Mouse (Mus musculus) ES-E14 (cell line): ENCODE measurements at regions not wholly inside any gene's neighbourhood (a gene's known extent, or its start where the extent isn't known, plus 50 kb on each side); places are given as distances from the start of the nearest gene placed in this dataset.

Experiments used
- DNase-seq: peaks from one replicate; pipeline ENCODE4 v3.0.0-alpha.2; 2013; ENCODE audit warnings: low read depth, low spot score
- H3K27ac ChIP-seq: 2 replicates; pipeline ENCODE4 v1.5.1; 2012; ENCODE audit warnings: low read depth, mild to moderate bottlenecking, low read length, moderate library complexity, mixed read lengths; ENCODE audit not compliant: poor library complexity, insufficient read depth, severe bottlenecking
- H3K36me3 ChIP-seq: 2 replicates; pipeline ENCODE4 v1.6.1; 2012; ENCODE audit warnings: mild to moderate bottlenecking, low read length, moderate library complexity, mixed read lengths; ENCODE audit not compliant: control insufficient read depth, poor library complexity, insufficient read depth, severe bottlenecking
- H3K4me1 ChIP-seq, 2 experiments: fragments of 150-350 bp in 1 of 2; sonication (generic) in 1 of 2; 2 replicates each; pipeline ENCODE4 v1.6.1; 2012; ENCODE audit warnings: low read length in 2 of 2, mild to moderate bottlenecking in 1 of 2, mixed read lengths in 1 of 2; ENCODE audit not compliant: control insufficient read depth in 2 of 2, insufficient read depth in 2 of 2, poor library complexity in 1 of 2
- H3K4me3 ChIP-seq, 2 experiments: fragments of 150-350 bp in 1 of 2; sonication (generic) in 1 of 2; 2 replicates each; pipeline ENCODE4 v1.5.1; 2012; ENCODE audit warnings: low read length in 2 of 2, low read depth in 1 of 2, mild to moderate bottlenecking in 1 of 2, mixed read lengths in 1 of 2; ENCODE audit not compliant: insufficient read depth in 1 of 2, poor library complexity in 1 of 2, severe bottlenecking in 1 of 2
- H3K9ac ChIP-seq: 2 replicates; pipeline ENCODE4 v1.6.1; 2012; ENCODE audit warnings: low read depth, mild to moderate bottlenecking, low read length, mixed read lengths; ENCODE audit not compliant: poor library complexity, insufficient read depth, severe bottlenecking
- H3K9me3 ChIP-seq: fragments of 150-350 bp; sonication (generic); 2 replicates; pipeline ENCODE4 v1.6.1; 2012; ENCODE audit warnings: low read depth, mild to moderate bottlenecking, low read length; ENCODE audit not compliant: control insufficient read depth, insufficient read depth
- CHD2 ChIP-seq: IDR thresholded peaks from 2 replicates; pipeline ENCODE4 v1.6.1; 2014; ENCODE audit warnings: mild to moderate bottlenecking, low read depth, low read length, inconsistent platforms
- HCFC1 ChIP-seq: IDR thresholded peaks from 2 replicates; pipeline ENCODE4 v1.6.1; 2012; ENCODE audit warnings: low read length, inconsistent platforms, borderline replicate concordance; ENCODE audit not compliant: insufficient read depth
- MAFK ChIP-seq: IDR thresholded peaks from 2 replicates; pipeline ENCODE4 v1.6.1; 2014; ENCODE audit warnings: mild to moderate bottlenecking, low read depth, low read length, inconsistent platforms; ENCODE audit not compliant: insufficient read depth
- ZC3H11A ChIP-seq: IDR thresholded peaks from 2 replicates; pipeline ENCODE4 v1.6.1; 2012; ENCODE audit warnings: low read depth, mild to moderate bottlenecking, inconsistent platforms, low read length, borderline replicate concordance
- ZNF384 ChIP-seq: IDR thresholded peaks from 2 replicates; pipeline ENCODE4 v1.6.1; 2012; ENCODE audit warnings: low read depth, low read length, inconsistent platforms
- in situ Hi-C, 2 experiments: fragments of 600-800 bp; cut with MboI; formaldehyde crosslinking; loops; one replicate each; pipeline ENCODE4 v1.15.1; 2025; ENCODE audit warnings: low sequenced_read_pairs in 2 of 2, inconsistent platforms in 1 of 2; ENCODE audit not compliant: unreplicated experiment in 2 of 2

GRCm38 (mm10) chr17:45264434-45264833 is 169.1 kb downstream of the Cdc5l start:
- no peak for DNase-seq
- Histone ChIP-seq H3K9ac (no peak overlapping the region), H3K9me3 (no peaks in the 10 kb centered on the region), H3K27ac (no peak overlapping the region), H3K36me3 (no peaks in the 10 kb centered on the region), H3K4me1 (no peaks in the 10 kb centered on the region), H3K4me3 (no peak overlapping the region)
- in situ Hi-C loops, result no loop called here
- TF ChIP-seq MAFK (no peak), ZNF384 (no peak), HCFC1 (no peak), ZC3H11A (no peak), CHD2 (no peak)

DNA sequence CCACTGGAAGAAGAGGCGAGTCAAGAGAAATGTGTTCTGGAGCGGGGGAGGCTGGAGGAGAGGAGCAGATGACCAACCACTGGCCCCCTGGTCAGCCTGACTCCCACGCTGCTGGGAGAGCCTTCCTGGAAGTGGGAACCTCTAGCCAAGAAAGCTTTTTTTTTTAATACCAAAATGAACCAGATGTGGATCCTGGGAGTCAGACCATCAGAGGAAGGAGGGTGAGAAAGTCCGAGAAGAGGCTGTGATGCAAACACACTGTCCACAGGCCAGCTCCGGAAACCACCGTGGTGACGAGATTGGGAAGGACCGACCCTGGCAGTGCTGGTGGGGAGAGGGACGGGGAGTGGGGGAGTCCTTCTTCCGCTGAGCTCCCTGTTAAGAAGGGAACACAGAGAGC is 173.1 kb downstream of the Cdc5l start:
- no peak for TF ChIP-seq CHD2
- TF ChIP-seq MAFK, result no peak
- TF ChIP-seq ZC3H11A, result no peak
- in situ Hi-C loops, result no loop called here
- no peak for DNase-seq
- H3K27ac ChIP-seq, result no peak overlapping the region
- H3K36me3 ChIP-seq, result no peaks in the 10 kb centered on the region
- H3K9me3 ChIP-seq, result no peaks in the 10 kb centered on the region
- no peaks in the 10 kb centered on the region for H3K4me1 ChIP-seq
- no peak overlapping the region for H3K9ac ChIP-seq
- no peak overlapping the region for H3K4me3 ChIP-seq

DNA sequence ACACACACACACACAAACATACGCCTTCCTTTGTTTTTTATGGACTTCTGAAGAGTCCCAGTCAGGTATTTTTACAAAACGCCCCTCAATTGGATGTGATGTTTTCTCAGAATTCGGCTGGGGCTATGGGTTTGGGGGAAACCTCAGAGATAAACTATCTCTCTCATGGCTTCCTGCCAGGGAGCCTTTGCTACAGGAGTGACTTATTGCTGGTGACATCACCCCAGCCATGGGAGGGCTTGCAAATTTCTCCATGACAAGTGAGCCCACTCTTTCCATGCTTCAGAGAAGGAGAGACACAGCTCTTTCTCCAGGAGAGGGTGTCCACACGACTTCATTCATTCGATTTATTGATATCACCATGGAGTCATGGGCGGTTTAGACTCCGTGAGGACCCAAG is 175.5 kb downstream of the Cdc5l start:
- TF ChIP-seq HCFC1, result no peak
- no peak for TF ChIP-seq ZC3H11A
- TF ChIP-seq MAFK, result no peak
- H3K36me3 ChIP-seq, result no peaks in the 10 kb centered on the region
- DNase-seq, result no peak
- H3K4me1 ChIP-seq, result no peaks in the 10 kb centered on the region
- no peak overlapping the region for H3K27ac ChIP-seq
- no peak overlapping the region for H3K4me3 ChIP-seq
- H3K9me3 ChIP-seq, result no peaks in the 10 kb centered on the region
- no peak overlapping the region for H3K9ac ChIP-seq
- in situ Hi-C loops, result no loop called here

- Histone ChIP-seq H3K4me3 (no peak overlapping the region), H3K27ac (no peak overlapping the region), H3K9ac (no peak overlapping the region), H3K36me3 (no peaks in the 10 kb centered on the region), H3K9me3 (no peaks in the 10 kb centered on the region), H3K4me1 (no peaks in the 10 kb centered on the region)
- in situ Hi-C loops, result no loop called here
- no peak for DNase-seq
- TF ChIP-seq ZC3H11A (no peak), CHD2 (no peak), ZNF384 (no peak), HCFC1 (no peak), MAFK (no peak)
Measured at GRCm38 (mm10) chr17:45252593-45253230, 180.8 kb downstream of the Cdc5l start.
